Mouse (Mus musculus) brain, embryonic 14.5 days (tissue): Measurements from ENCODE around the gene Mdfi.

Source experiments
- CTCF ChIP-seq: fragments of 200-500 bp; IDR thresholded peaks from 2 replicates; pipeline ENCODE4 v1.5.1; 2012; ENCODE audit warnings: inconsistent platforms, mild to moderate bottlenecking, moderate library complexity, borderline replicate concordance; ENCODE audit not compliant: insufficient read depth, insufficient read length; ENCODE audit errors: extremely low read depth
- POLR2A ChIP-seq: fragments of 200-500 bp; IDR thresholded peaks from 2 replicates; pipeline ENCODE4 v1.6.1; 2012; ENCODE audit warnings: mild to moderate bottlenecking, inconsistent platforms, borderline replicate concordance; ENCODE audit not compliant: poor library complexity, insufficient read depth, insufficient read length, severe bottlenecking; ENCODE audit errors: extremely low read depth

GRCm38 (mm10) chr17:47784411-47784810, 50.1 kb downstream of the Mdfi start:
- TF ChIP-seq CTCF (no peak), POLR2A (no peak)
